Mouse (Mus musculus) fat pad, adult 2 months (tissue): ENCODE measurements around the gene Slc35b2.

Experiments
- DNase-seq: peaks from one replicate; pipeline ENCODE4 v3.0.0-alpha.2; 2011; ENCODE audit warnings: low read depth, low spot score; ENCODE audit errors: extremely low read depth

The Slc35b2 gene

GRCm38 (mm10) chr17:45544873-45545277 lies 18.8 kb upstream of the Slc35b2 start:
- DNase-seq = no peak

- DNase-seq = no peak
Measured at GRCm38 (mm10) chr17:45545278-45545961, 18.3 kb upstream of the Slc35b2 start.

- no peak for DNase-seq
Measured at GRCm38 (mm10) chr17:45546941-45547340, 16.7 kb upstream of the Slc35b2 start.

GRCm38 (mm10) chr17:45547461-45548190 lies 16.0 kb upstream of the Slc35b2 start:
- no peak for DNase-seq

- DNase-seq = no peak
Measured at GRCm38 (mm10) chr17:45548541-45549512, 14.8 kb upstream of the Slc35b2 start.

GRCm38 (mm10) chr17:45549617-45550181 lies 14.0 kb upstream of the Slc35b2 start, which contains the start of gene Tmem151b:
Gene Tmem151b, minus strand, starts transcription at chr17:45549677.
- DNase-seq = no peak

GRCm38 (mm10) chr17:45550253-45550652 lies 13.4 kb upstream of the Slc35b2 start:
- DNase-seq = no peak

- DNase-seq = no peak
Measured at GRCm38 (mm10) chr17:45551249-45551796, 12.4 kb upstream of the Slc35b2 start.

GRCm38 (mm10) chr17:45551816-45552451 lies 11.7 kb upstream of the Slc35b2 start:
- no peak for DNase-seq

GRCm38 (mm10) chr17:45553065-45553464 lies 10.6 kb upstream of the Slc35b2 start:
- DNase-seq = no peak

GRCm38 (mm10) chr17:45554420-45554819 lies 9.3 kb upstream of the Slc35b2 start:
- DNase-seq = no peak

- no peak for DNase-seq
Measured at GRCm38 (mm10) chr17:45555452-45556106, 8.1 kb upstream of the Slc35b2 start, which contains the start of gene Nfkbie. Gene Nfkbie, plus strand, starts transcription at chr17:45555703.

GRCm38 (mm10) chr17:45556107-45556489 lies 7.6 kb upstream of the Slc35b2 start:
- no peak for DNase-seq

- DNase-seq = no peak
Measured at GRCm38 (mm10) chr17:45556514-45557245, 7.0 kb upstream of the Slc35b2 start.

- no peak for DNase-seq
Measured at GRCm38 (mm10) chr17:45557246-45557824, 6.3 kb upstream of the Slc35b2 start.

- DNase-seq = no peak
Measured at GRCm38 (mm10) chr17:45557998-45558862, 5.4 kb upstream of the Slc35b2 start.

GRCm38 (mm10) chr17:45559732-45560525 lies 3.7 kb upstream of the Slc35b2 start:
- no peak for DNase-seq
